Mouse (Mus musculus): Measurements from ENCODE around the gene Foxi2. TPM values are rescaled to one million over a fixed set of nuclear protein-coding genes. Genes with fewer than 3 reads are reported as not detected.

Gene Foxi2
- total and polyA plus RNA-seq, 3 experiments, result not detected

Other genes starting within 250 kb of the Foxi2 start
- gene Nps, start 151.6 kb upstream of the Foxi2 start, total RNA-seq (2012; rRNA removed), result not detected in 2 replicates
- not detected in 2 replicates for gene Nps, start 151.6 kb upstream of the Foxi2 start, total RNA-seq (2014; rRNA removed)
- not detected in 2 replicates for gene Nps, start 151.6 kb upstream of the Foxi2 start, polyA plus RNA-seq (2012; ENCODE audit: insufficient read length, low read depth)
- not detected in 2 replicates for gene Clrn3, start 118.3 kb downstream of the Foxi2 start, total RNA-seq (2012; rRNA removed)
- not detected in 2 replicates for gene Clrn3, start 118.3 kb downstream of the Foxi2 start, total RNA-seq (2014; rRNA removed)
- gene Clrn3, start 118.3 kb downstream of the Foxi2 start, polyA plus RNA-seq (2012; ENCODE audit: insufficient read length, low read depth), result not detected in 2 replicates
- 5.3 and 6.9 TPM in 2 replicates for gene Ptpre, start 127.2 kb downstream of the Foxi2 start, total RNA-seq (2012; rRNA removed)
- gene Ptpre, start 127.2 kb downstream of the Foxi2 start, total RNA-seq (2014; rRNA removed), result 2.3 and 2.4 TPM in 2 replicates
- 3.2 and 3.7 TPM in 2 replicates for gene Ptpre, start 127.2 kb downstream of the Foxi2 start, polyA plus RNA-seq (2012; ENCODE audit: insufficient read length, low read depth)